Mouse (Mus musculus) embryonic facial prominence, embryonic 14.5 days (tissue): ENCODE measurements around the gene Ccl5. TPM values are rescaled to one million over a fixed set of nuclear protein-coding genes. Genes with fewer than 3 reads are reported as not detected.

Experiments
- ATAC-seq: fragments of 200-750 bp; cut with Nextera tagmentation; 2 replicates; pipeline ENCODE4 v1.8.0; 2017; ENCODE audit warnings: low read depth, moderate number of reproducible peaks, moderate TSS enrichment
- DNase-seq: peaks from one replicate; pipeline ENCODE4 v3.0.0-alpha.2; 2015; ENCODE audit warnings: low spot score
- H3K27ac ChIP-seq: fragments of 300-500 bp; sonication (generic); replicated peaks from 2 replicates; pipeline ENCODE4 v1.5.1; 2014; ENCODE audit warnings: low read depth, mild to moderate bottlenecking, low read length, moderate library complexity
- H3K27me3 ChIP-seq: fragments of 300-500 bp; sonication (generic); replicated peaks from 2 replicates; pipeline ENCODE4 v1.6.1; 2014; ENCODE audit warnings: low read length; ENCODE audit not compliant: control insufficient read depth, insufficient read depth
- H3K36me3 ChIP-seq: fragments of 300-500 bp; sonication (generic); 2 replicates; pipeline ENCODE4 v1.6.1; 2014; ENCODE audit warnings: low read length, mixed read lengths; ENCODE audit not compliant: control insufficient read depth, insufficient read depth
- H3K4me1 ChIP-seq: fragments of 300-500 bp; sonication (generic); 2 replicates; pipeline ENCODE4 v1.6.1; 2014; ENCODE audit warnings: antibody characterized with exemption, low read length; ENCODE audit not compliant: control insufficient read depth, insufficient read depth
- H3K4me2 ChIP-seq: fragments of 300-500 bp; sonication (generic); 2 replicates; pipeline ENCODE4 v1.6.1; 2014; ENCODE audit warnings: low read depth, mild to moderate bottlenecking, low read length, moderate library complexity, mixed read lengths
- H3K4me3 ChIP-seq: fragments of 300-500 bp; sonication (generic); 2 replicates; pipeline ENCODE4 v1.5.1; 2014; ENCODE audit warnings: low read depth, mild to moderate bottlenecking, low read length
- H3K9ac ChIP-seq: fragments of 300-500 bp; sonication (generic); 2 replicates; pipeline ENCODE4 v1.6.1; 2014; ENCODE audit warnings: low read depth, mild to moderate bottlenecking, low read length, moderate library complexity, mixed read lengths
- H3K9me3 ChIP-seq: fragments of 300-500 bp; sonication (generic); 2 replicates; pipeline ENCODE4 v1.6.1; 2016; ENCODE audit warnings: low read length; ENCODE audit not compliant: control insufficient read depth
- WGBS: fragments of 180-500 bp; shearing (Covaris S2); extraction: QIAGEN DNeasy Blood & Tissue Kit; methylation state at CpG from one replicate; pipeline ENCODE4 v1.1.7; 2014; 5-methylcytosine and 5-hydroxymethylcytosine counted together
- polyA plus RNA-seq: library from polyadenylated mRNA; unstranded; fragments of >200 nt; fragmentation: Nextera tagmentation; extraction: Ambion mirVana; gene quantifications from 2 replicates; pipeline ENCODE4 v1.2.1, GENCODE M21; 2014

Ccl5 gene
- polyA plus RNA-seq, 1 experiment from 2014 or later, result 1.4 TPM

GRCm38 (mm10) chr11:83491488-83491887, 38.8 kb downstream of the Ccl5 start:
- no peaks in the 10 kb centered on the region for H3K9me3 ChIP-seq
- H3K27ac ChIP-seq, result no peak overlapping the region
- WGBS, result 85% methylated on average over 4 of the region's 4 CpGs
- DNase-seq (no peak), ATAC-seq (no peak)
- H3K4me3 ChIP-seq, result no peak overlapping the region
- H3K4me1 ChIP-seq, result no peaks in the 10 kb centered on the region
- peaks cover 54% of the 10 kb centered on the region for H3K36me3 ChIP-seq
- H3K4me2 ChIP-seq, result no peak overlapping the region
- H3K9ac ChIP-seq, result no peak overlapping the region
- no peaks in the 10 kb centered on the region for H3K27me3 ChIP-seq

Other genes starting within 250 kb of the Ccl5 start
- gene Slfn14, start 243.8 kb downstream of the Ccl5 start, polyA plus RNA-seq, result 0.12 and 0.22 TPM in 2 replicates
- 65.5 and 72.7 TPM in 2 replicates for gene Ap2b1, start 231.5 kb downstream of the Ccl5 start, polyA plus RNA-seq
- 14.5 and 14.8 TPM in 2 replicates for gene Pex12, start 227.9 kb downstream of the Ccl5 start, polyA plus RNA-seq
- 2.3 and 2.9 TPM in 2 replicates for gene Rasl10b, start 121.4 kb downstream of the Ccl5 start, polyA plus RNA-seq
- 0.08 and 0.38 TPM in 2 replicates for gene Gas2l2, start 101.1 kb downstream of the Ccl5 start, polyA plus RNA-seq
- 0.54 and 0.77 TPM in 2 replicates for gene 1700020L24Rik, start 92.8 kb downstream of the Ccl5 start, polyA plus RNA-seq
- gene Mmp28, start 67.4 kb downstream of the Ccl5 start, polyA plus RNA-seq, result 4.3 and 4.7 TPM in 2 replicates
- 7.6 and 9.4 TPM in 2 replicates for gene Taf15, start 57.4 kb downstream of the Ccl5 start, polyA plus RNA-seq
- not detected in 2 replicates for gene Heatr9, start 8.3 kb downstream of the Ccl5 start, polyA plus RNA-seq
- gene Ccl9, start 48.1 kb upstream of the Ccl5 start, polyA plus RNA-seq, result 8.3 and 12.4 TPM in 2 replicates
- gene Ccl6, start 62.6 kb upstream of the Ccl5 start, polyA plus RNA-seq, result 2.5 and 5.0 TPM in 2 replicates
- gene Rpl9-ps1, start 115.1 kb upstream of the Ccl5 start, polyA plus RNA-seq, result not detected in 2 replicates
- 0.93 and 1.7 TPM in 2 replicates for gene Ccl3, start 118.8 kb upstream of the Ccl5 start, polyA plus RNA-seq
- gene Ccl4, start 132.1 kb upstream of the Ccl5 start, polyA plus RNA-seq, result 0.34 and 1.0 TPM in 2 replicates
- gene Wfdc17, start 173.5 kb upstream of the Ccl5 start, polyA plus RNA-seq, result 1.3 and 4.9 TPM in 2 replicates
- gene Wfdc18, start 178.5 kb upstream of the Ccl5 start, polyA plus RNA-seq, result 9.5 and 19.0 TPM in 2 replicates
- gene Wfdc21, start 216.4 kb upstream of the Ccl5 start, polyA plus RNA-seq, result 1.1 and 1.4 TPM in 2 replicates
- 19.2 and 26.1 TPM in 2 replicates for gene Heatr6, start 223.2 kb upstream of the Ccl5 start, polyA plus RNA-seq